Mouse (Mus musculus): ENCODE data around the gene Emid1.

GRCm38 (mm10) chr11:5099576-5100183, 52.4 kb downstream of the Emid1 start:
- peak; percentile 88 for TF ChIP-seq POLR2A (IDR thresholded peaks at IDR 0.05; ENCODE audit: low read depth, low read length)
- no peak for TF ChIP-seq JUN (IDR thresholded peaks at IDR 0.05; ENCODE audit: insufficient read depth, low read depth, low read length)
- no peak for TF ChIP-seq RAD21 (IDR thresholded peaks at IDR 0.05; ENCODE audit: low read depth, low read length)
- no peak for TF ChIP-seq MAZ (IDR thresholded peaks at IDR 0.05; ENCODE audit: low read depth, low read length)
- no peak for TF ChIP-seq ZNF384 (IDR thresholded peaks at IDR 0.05; ENCODE audit: low read depth, low read length)
- no peak for TF ChIP-seq CTCF (conservative IDR thresholded peaks at IDR 0.05 in 1 of 2, IDR thresholded peaks at IDR 0.05 in 1 of 2; ENCODE audit: low read depth in 2 of 2, low read length in 2 of 2)
- TF ChIP-seq RCOR1 (conservative IDR thresholded peaks at IDR 0.05; ENCODE audit: low read depth, low read length): no peak
- no peak for TF ChIP-seq ELF1 (IDR thresholded peaks at IDR 0.05; ENCODE audit: low read depth, low read length)
- TF ChIP-seq HCFC1 (IDR thresholded peaks at IDR 0.05; ENCODE audit: low read depth, low read length): no peak; the same call in 1 of the 2 replicates
